Mouse (Mus musculus) layer of hippocampus, adult 8-10 months (tissue): ENCODE measurements at regions not wholly inside any gene's neighbourhood (a gene's known extent, or its start where the extent isn't known, plus 50 kb on each side); places are given as distances from the start of the nearest gene placed in this dataset.

ENCODE experiments used
- DNase-seq, 2 experiments: peaks; one replicate each; pipeline ENCODE4 v3.0.0; 2022; ENCODE audit warnings: low spot score in 2 of 2

DNA sequence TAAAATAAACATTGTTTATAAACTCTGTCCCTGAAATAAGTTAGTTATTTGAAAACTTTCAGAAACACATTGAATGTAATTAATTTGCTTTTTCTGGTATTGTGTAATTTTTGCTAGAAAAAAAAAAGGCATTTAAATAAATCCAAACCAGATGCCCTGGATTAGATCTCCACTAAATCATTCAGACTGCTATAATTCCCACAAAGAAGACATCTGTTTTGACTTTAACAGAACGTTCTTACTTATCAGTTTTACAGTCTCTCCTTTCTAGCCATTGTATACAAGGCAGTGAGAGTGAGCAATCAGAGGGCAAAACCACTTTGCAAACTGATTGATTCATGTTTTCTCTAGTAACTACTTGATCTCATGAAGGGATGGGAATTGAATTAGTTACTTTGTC is 478.8 kb downstream of the Slitrk6 start:
- no peak for DNase-seq

DNA sequence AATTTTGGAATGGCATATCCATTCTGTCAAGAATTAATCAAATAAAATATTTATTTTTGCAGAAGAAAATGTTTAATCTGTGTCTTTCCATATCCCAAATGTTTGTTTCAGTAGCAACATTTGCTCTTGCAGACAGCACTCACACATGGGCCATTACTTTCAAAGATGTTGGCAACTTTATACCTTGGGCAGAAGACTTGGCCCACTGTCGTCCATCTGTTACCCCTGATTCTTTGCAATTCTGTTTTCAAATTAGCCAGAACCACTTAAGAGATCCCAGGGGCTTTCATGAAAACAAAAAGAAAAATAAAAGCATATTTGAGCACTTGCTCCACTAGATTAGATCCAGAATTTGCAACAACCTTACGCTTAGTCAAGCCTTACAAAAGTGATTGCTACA is 483.7 kb downstream of the Slitrk6 start:
- DNase-seq = no peak

DNA sequence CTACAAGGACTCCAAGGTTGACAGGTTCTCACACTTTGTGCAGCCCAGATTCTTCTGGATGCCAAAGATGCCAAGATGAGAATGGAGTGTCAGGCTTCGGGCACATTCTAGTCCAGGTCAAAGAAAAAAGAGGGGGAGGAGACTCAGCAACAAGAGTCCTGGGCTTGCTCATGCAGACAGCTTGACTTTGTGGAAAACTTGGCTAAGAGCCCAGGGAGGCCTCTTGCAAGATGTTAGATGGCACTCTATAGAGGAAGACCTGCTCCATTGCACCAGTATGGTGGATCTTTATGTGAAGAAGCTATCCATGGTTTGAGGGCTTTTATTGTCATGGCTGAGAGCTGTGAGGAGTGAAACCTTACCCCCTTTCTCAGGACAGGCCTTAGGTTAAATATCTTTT is 510.5 kb downstream of the Slitrk6 start:
- DNase-seq = peak in 1 of 2 experiments; percentile 3

DNA sequence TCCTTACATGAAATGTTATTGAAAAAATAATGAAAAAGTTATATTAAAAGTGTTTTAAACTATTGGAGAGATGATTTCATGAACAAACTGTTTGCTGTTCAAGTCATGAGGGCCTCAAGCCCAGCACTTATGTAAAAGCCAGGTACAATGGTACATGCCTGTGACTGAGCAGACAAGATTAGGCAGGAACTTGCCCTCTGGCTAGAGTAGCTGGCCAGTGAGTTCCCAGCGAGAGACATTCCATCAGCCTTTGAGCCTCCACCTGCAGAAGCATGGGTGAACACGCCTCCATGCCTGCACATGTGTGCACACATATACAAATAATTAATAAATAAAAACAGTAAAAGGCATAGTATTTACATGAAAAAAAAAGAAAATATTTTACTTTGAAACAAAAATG is 511.4 kb downstream of the Slitrk6 start:
- no peak for DNase-seq

DNA sequence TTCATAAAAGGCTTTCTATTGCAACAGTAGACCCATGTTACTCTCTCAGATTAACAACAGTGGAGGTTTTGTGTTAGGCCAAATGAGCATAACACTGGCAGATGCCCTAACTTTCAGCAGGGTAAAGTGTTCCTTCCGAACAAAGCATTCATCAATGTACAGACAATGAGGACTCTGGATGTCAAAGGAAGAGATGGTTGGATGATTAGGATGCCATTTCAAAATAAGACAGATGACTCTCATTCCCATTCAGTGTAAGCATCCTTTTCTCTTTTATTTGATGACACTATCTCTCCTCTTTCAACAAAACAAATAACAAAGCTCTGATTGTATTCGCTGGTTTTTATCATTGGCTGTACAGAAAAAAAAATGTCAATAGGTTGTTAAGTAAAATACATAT is 516.1 kb downstream of the Slitrk6 start:
- no peak for DNase-seq

DNA sequence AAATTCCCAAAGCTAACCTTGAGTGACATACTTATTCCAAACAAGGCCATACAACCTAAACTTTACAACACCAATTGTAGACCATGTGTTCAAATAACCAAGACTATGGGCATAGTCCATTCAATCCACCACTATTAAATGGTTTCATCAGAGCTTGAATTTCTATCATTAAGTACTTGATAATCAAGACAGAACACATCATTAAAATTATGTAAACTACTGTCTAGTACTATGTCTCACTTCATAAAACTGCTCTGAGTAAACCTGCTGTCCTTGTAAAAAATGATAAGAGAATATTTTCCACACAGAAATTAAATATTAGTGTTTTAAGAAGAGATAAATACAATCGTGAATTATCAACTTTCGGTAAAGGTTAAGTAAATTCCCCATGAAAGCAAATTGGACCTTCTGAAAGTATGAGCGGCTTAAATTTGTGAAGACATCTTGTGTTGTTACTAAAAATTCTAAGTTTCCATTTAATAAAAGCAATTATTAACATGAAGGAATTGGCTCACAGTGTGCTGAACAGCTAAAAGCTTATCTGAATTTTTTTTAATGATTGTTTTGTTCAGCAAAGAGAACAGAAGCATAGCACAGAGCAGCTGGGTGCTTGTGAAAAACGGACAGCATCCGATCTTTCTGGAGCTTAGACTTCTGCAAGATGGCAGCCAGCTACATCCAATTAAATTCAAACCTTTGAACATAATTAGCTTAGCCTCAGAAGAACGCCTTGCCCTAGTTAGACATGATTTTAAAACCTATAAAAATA is 530.1 kb downstream of the Slitrk6 start:
- no peak for DNase-seq

DNA sequence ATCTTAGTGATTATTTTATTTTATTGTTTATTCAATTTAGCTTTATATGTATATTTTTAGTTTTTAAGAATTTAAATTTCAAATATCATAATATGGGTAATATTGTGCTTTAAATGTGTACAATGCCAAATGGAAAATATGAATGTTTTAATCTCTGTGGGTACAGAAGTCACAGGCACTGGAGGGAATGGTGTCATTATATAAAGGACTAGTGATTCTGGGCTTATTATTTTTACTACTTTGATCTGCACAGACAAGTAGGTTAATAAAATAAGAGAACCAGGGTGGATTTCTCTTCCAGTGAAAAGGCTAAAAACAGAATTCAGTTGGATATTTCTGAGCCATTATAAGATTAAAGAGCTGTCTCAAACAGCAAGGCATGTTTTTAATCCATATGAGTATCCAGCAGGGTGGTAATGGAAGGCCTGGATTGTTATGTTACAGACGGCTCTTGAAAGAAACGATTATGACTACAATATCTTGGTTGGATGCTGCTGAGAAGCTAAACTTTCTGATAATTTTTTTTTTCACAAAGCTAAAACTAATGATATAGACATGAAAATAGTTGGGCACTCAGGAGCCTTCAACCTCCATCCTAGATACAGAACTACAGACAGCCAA is 563.9 kb downstream of the Slitrk6 start:
- no peak for DNase-seq

DNA sequence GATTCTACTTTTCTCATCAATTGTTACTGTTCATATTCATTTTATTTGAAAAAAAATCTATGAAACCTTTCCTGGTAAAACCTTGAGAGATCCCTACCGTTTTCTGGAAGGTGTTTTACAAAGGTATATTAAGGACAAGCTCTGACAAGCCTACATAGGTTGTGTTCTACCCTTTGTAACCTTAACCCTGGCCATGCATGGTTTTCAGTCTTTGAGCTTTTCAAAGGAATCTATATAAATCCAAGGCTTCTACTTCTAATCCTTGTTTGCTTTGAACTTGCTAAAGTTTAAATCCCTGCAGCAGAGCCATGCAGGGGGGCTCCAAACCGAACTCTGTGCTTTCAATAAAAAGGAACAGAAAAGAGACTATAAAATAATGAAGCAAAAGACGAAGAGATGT is 564.5 kb downstream of the Slitrk6 start:
- DNase-seq = no peak

DNA sequence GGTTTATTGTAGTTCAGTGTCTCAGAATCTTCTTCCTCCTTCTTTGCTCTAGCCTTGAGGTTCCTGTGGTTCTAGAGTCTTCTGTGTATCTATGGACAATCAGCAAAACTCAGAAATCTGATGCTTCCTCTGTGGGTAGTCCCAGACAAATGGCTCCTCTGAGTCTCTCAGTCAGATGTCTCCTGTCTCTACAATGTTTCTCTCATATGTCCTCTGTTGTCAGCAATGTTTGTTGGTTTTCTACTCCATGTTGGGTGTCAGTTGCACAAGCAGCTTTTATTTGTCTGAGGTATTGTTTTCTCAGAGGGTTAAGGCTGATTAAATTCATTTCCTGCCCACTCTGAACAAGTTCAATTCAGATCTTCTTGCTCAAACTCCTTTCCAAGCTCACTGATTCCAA is 575.8 kb downstream of the Slitrk6 start:
- DNase-seq = no peak

DNA sequence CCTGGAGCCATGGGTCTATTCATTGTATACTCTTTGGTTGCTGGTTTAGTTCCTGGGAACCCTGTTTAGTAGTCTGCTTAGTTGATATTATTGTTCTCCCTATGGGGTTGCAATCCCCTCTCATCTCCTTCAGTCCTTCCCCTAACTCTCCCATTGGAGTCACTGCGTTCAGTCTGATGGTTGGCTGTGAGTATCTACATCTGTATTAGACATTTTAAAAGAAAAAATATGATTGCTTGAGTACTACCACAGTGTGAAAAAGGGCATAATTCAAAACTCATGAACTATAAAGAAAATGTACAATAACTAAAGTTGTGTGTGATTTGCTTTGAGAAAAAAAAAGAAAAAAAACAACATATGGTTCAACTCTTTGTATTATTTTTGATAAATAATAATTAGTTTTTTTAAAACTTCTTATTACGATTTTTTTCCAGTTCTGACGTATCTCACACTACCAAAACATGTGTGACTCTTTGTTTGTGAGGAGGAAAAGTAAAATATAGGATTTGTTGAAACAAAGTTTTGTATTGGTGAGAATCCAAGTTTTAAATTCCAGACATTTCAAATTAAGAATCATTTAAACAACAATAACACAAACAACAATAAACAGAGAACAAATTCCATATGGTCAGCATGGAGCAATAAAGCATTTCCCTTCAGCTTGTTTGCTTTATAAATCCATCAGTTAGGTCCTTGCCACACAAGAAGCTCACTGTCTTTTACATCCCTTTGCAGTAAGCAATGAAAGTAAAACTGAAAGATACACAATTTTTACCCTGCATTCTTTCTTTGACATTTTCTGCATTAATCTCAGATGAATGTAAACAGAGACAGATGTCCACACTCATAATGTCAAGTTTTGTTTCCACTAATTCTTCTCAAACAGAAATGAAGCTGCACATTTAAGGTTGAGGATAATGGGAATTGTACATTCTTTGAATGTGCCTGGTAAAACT is 583.5 kb downstream of the Slitrk6 start:
- DNase-seq = no peak

DNA sequence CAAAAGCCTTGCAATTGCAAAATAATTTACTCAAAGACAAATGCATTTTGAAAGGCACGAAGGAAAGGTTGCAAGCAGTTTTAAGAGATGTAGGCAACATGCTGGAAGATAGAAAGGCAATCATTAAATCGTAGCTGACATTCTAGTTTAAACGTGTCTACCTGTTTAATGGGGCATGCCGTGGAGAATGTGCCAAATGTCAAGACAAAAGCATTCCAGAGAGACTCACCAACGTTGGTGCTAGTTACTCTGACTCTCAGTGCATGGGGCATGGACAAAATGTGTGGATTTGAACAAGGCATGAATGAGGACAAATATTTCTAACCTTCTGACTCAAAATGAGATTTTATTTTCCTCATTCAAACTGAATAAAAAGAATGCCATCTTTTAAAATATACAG is 586.3 kb downstream of the Slitrk6 start:
- no peak for DNase-seq

DNA sequence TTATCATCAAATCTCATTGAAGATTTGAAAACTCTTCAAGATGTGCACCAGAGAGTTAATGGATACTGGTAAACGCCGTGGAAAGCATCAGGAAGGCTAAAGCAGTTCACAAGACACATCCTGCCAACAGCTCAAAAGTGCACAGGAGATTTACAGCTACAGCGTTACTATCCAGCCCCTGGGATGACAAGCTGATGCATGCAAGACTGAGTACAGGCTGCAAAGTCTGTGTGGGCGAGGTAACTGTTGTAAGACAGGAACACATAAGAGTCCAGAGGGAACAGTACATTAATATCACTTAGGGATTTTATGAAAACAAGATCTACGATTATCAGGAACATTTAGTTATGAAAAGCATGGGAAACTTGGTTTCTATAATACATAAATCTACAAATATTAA is 626.7 kb downstream of the Slitrk6 start:
- peak in 1 of 2 experiments; percentile 9 for DNase-seq

DNA sequence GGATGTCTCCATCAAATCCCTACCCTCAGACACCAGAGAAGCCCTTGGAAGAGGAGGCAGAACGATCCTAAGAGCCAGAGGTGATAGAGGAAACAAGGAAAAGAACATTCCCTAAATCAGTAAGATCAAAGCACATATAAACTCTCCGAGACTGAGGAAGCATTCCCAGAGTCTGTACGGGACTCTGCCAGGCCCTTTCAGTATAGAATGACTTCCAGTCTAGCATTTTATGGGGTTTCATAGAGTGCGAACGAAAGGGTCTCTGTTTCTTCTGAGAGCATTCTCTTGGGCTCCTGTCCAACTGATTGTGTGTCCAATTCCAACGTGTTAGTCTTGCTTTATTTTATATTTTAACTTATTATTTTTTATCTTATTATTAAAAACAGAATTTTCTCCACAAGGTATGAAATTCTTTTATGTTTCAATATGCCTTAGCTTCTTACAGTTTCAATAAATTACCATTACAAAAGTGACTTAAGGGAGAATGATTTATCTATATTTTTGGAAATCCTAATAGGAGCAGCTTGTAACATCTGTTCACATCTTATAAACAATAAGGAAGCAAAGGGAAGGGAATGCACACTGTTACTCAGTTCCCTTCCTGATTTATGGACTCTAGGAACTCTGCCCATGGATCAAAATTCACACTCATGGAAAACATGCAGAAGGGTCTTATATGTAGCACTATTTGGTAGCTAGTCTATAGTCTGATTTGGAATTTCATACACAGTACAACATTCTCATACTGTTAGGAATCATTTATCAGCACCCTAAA is 628.8 kb downstream of the Slitrk6 start:
- DNase-seq = no peak

DNA sequence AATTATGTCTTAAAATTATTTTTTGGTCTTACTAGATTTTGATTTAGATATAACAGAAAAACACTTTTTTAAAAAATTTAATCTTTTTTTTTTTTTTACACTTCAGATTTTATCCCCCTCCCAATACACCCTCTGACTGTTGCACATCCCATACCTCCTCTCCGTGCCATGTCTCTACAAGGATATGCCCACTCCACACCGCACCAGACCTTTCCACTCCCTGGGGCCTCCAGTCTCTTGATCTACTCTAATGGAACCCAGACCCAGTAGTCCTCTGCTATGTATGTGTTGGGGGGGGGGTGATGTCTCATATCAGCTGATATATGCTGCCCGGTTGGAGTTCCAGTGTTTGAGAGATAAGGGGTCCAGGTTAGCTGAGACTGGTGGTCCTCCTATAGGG is 632.2 kb downstream of the Slitrk6 start:
- no peak for DNase-seq

DNA sequence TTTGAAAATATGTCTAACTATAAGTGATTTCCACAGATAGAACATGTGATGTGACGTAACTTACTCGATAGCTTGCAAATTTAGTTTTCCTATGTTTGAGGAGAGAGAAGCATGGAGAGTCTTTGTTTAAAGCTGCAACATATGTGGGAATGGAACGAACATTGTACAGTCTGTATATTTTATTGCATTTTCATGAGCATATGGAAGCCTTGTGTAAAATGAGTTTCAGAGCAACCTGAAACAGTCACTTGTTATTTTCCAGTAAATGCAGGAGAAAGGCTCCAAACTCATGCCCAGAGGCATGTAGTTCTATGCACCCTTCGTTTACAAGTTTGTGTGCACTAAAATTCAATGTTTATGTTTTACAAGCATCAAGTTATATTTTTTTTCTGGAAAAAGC is 639.4 kb downstream of the Slitrk6 start:
- DNase-seq = no peak

DNA sequence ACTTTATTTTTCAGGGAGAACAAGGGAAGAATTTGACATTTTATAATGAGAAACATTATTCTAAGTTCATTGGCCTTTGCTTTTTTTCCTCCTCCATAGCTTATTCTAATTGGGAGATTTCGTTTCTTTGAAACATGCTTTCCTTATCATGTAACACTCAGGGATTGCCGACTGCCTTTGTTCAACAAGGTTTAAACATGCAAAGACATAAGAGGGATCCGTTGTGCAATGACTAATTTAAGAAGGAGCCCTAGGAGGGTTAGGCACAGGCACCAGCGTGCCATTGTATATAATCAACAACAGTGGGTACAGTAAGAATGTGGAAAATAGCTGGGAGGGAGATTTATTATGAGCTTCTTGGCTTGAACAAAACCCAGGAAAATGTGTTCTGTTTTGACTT is 654.1 kb downstream of the Slitrk6 start:
- DNase-seq = no peak

DNA sequence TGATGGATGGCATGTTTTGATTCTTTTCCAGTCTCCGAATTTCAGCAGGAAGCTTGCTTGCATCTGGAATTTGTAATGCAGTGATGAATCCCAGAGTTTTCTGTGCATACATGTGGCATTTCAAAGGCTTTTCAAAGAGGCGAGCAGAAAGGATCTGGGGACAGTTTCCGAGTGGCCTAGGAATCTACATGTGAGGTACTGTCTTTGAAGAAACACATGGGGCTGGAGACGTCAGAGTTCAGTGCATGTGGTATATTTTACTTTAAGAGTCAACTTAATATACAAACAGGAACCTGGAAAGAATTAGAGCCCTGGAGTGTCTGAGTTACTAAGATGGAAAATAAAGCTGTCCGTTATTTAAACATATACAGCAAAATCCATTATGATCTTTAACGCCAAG is 676.6 kb downstream of the Slitrk6 start:
- no peak for DNase-seq

DNA sequence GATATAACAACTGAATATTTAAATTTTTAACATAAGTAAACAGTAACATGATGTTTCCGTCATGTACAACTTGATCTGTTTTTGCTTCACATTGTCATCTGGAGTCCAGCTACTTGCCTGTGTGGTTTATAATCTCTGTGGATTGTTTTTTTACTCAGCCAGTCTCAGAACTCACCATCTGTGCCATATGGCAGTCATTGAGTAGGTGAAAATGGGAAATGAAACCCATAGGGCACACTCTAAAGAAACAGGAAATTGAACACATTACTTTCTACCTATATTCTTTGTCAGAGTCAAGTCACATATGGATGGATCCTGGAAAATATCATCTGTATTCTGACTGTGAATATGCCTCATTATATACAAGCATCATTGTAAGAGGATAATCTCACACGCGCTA is 707.2 kb downstream of the Slitrk6 start:
- DNase-seq = no peak

DNA sequence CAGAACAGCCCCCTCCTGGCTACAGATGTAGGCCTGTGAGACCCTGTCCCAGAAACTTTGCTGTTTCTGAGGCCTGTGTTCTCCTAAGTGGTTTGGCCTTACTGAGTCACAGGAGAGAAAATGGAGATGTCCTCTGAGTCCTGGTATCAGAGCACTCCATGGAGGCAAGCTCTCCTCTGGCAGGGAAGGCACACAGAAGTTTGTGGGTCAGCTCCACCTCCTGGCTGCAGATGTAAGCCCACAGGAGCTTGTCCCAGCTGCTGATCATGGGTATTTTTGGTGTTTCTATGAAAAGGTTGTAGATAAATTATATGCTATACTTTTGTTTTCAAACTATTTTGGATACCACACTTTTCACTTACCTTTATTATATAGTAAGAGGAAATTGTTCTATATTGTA is 711.7 kb downstream of the Slitrk6 start:
- DNase-seq = no peak

DNA sequence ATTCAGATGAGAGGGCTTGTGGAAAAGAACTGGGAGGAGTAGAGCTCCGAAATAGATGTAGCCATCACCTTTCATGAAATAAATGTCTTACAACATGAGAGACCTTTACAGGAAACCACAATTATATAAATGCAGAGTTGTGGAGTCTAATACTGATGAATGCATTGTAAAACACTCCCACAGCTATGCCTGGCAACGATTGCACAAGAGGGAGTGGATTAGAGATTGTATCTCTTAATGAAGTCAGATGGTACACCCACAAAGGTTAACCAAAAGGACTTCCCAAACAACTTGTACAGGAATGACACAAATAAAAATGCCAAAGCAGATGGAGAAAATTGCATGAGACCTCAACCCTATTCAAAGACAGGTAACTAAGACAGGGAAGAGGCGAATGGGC is 733.1 kb downstream of the Slitrk6 start:
- DNase-seq = no peak

DNA sequence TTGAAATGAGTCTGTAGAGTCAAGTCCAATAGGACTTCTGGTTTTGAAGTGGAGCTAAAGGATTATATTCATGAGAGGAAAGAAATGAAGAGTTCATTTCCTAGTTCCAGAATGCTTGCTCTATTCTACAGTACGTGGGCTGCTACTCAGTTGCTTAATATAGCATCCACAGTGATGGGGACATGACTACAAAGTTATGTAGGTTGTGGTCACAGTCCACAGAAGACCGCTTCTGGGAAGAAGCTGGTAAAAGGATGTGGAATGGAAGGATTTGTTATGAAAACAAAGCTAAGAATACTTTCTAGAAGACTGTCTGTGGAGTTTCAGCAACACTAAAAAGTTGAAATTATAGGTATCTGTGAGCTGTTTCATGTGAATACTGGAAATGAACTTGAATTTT is 739.8 kb downstream of the Slitrk6 start:
- no peak for DNase-seq

DNA sequence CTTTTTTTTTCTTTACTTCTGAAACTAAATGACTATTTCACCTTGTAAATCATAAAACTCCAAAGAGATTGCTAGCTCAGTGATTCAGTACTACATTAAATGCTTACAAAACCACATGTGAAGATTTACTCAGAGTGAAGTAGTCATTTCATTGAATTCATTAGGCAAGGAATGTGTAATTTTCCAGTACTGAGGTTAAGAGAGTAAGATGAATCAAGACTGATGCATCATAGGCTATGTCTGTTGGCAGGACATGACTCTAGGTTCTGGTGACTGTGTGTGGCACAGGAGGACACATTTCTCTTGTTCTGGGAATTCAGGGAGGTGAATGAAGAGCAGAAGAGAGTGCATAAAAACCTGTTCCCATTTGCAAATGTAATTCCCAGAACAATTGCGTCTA is 741.7 kb downstream of the Slitrk6 start:
- no peak for DNase-seq
